In the genomic region with DNA sequence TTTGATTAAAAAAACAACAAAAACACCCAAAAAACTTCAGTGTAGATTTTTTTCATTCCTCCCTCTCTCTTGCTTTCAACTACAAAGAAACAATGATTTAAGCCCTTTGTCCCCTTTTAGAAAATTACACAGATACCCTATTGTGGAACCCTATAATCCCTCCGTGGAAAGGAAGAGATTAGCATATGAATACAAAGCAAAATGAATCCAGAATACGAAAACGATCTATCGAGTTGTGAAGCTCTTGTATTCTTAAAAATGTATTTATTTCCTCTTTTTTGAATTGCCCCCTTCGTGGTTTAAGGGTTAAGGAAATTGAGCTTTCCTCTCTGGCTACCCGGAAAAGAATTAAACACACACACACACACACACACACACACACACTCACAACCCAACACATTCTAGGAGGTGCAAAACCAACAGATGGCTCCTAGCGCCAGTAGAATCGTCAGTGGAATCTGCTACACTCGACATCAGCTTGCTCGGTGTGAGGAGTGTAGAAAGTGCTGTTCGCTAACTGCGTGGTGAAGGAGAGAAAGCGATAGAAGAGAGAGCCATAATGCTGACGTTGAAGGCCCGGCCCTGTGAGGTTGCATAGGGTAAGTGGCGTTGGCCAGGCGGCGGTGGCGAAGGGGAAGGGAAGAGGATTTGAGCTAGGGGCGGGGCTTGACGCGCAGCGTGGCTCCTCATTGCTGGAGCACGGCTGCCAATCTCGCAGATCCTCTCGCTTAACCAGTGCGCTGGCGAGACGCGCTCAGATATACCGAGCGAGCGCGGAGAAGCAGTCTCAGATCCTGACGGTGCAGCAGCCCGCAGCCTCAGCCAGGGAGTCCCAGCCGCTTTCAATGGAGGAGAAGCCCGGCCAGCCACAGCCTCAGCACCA, we compare ENCODE assay signal across 8 mouse cellular contexts. TPM values are rescaled to one million over a fixed set of nuclear protein-coding genes. Genes with fewer than 3 reads are reported as not detected.
DNase-seq lines count a peak whose midpoint lies in the region; ATAC-seq lines count a peak whose summit lies in the region.

TSS of gene Nufip2 (plus strand) at position 773 of the 883 bp plus-strand sequence.

- DNase-seq in MEL-GATA-1-ER (ENCODE audit: extremely low read depth, low read depth): peak; percentile 96
- peak; percentile 99 for DNase-seq in cerebellum, adult 8-10 months
- DNase-seq in forelimb bud, embryonic 11.5 days (ENCODE audit: low read depth, low spot score): peak; percentile 98
- peak; percentile 99 for DNase-seq in layer of hippocampus, adult 9-10 months (ENCODE audit: low spot score)
- peak; percentile 96 for DNase-seq in ovary, postnatal 10 days (ENCODE audit: low spot score)
- peak; percentile 99 for DNase-seq in thymus, postnatal 10 days (ENCODE audit: low spot score in 2 of 2)

- peak within 1 kb of the TSS; percentile 99 for H3K9ac ChIP-seq in lung, embryonic 16.5 days (ENCODE audit: low read length)

- ATAC-seq in hematopoietic stem cell, adult 5-6 weeks (replicated peaks in 1 of 2; ENCODE audit: insufficient read depth in 1 of 2, low FRiP score in 2 of 2, low TSS enrichment in 1 of 2, low read depth in 1 of 2, poor library complexity in 2 of 2, severe bottlenecking in 2 of 2): peak; percentile 97 to 98
- ATAC-seq in lung, embryonic 16.5 days (ENCODE audit: low read depth): peak; percentile 98

- H3K9me3 ChIP-seq in lung, embryonic 16.5 days (ENCODE audit: control insufficient read depth, low read length): no peaks in the 10 kb centered on the region

- peak within 1 kb of the TSS; percentile 98 for H3K27ac ChIP-seq in lung, embryonic 16.5 days (ENCODE audit: low read length)

- peak within 1 kb of the TSS; percentile 100 for H3K4me3 ChIP-seq in lung, embryonic 16.5 days (ENCODE audit: low read length)

- H3K27me3 ChIP-seq in lung, embryonic 16.5 days (ENCODE audit: control insufficient read depth, insufficient read depth, low read depth, low read length): no peaks in the 10 kb centered on the region

- no peaks in the 10 kb centered on the region for H3K36me3 ChIP-seq in lung, embryonic 16.5 days (ENCODE audit: control insufficient read depth, insufficient read depth, low read length)

- under 1% methylated on average over 31 of the region's 38 CpGs for WGBS in lung, embryonic 16.5 days

- H3K4me2 ChIP-seq in lung, embryonic 16.5 days (ENCODE audit: low read depth, low read length): peak within 1 kb of the TSS; percentile 62

- peaks cover 7% of the 10 kb centered on the region; the same call in 1 of the 2 replicates for H3K4me1 ChIP-seq in lung, embryonic 16.5 days (replicated peaks; ENCODE audit: control insufficient read depth, insufficient read depth, low read length)

RNA-seq across cellular contexts. Expression of gene Nufip2, which starts in this region (rescaled TPM):
- 104 and 109 TPM in 2 replicates for total RNA-seq in hematopoietic stem cell, adult 5-6 weeks (2017)
- 4.3 and 4.7 TPM in 2 replicates for polyA plus RNA-seq in lung, embryonic 16.5 days (2015; fragmentation: Nextera tagmentation; extraction: Ambion mirVana)

Comparison
In these comparisons a context has a peak if more than half of its experiments do, and no peak if none do; other contexts are left out.
1. Peak in every context shown above with its lines: DNase-seq, ATAC-seq, H3K4me3 ChIP-seq and H3K27ac ChIP-seq.